Mouse (Mus musculus) cerebellum, adult 9-10 months (tissue): ENCODE measurements at regions not wholly inside any gene's neighbourhood (a gene's known extent, or its start where the extent isn't known, plus 50 kb on each side); places are given as distances from the start of the nearest gene placed in this dataset.

Source experiments
- DNase-seq: peaks from one replicate; pipeline ENCODE4 v3.0.0; 2022

DNA sequence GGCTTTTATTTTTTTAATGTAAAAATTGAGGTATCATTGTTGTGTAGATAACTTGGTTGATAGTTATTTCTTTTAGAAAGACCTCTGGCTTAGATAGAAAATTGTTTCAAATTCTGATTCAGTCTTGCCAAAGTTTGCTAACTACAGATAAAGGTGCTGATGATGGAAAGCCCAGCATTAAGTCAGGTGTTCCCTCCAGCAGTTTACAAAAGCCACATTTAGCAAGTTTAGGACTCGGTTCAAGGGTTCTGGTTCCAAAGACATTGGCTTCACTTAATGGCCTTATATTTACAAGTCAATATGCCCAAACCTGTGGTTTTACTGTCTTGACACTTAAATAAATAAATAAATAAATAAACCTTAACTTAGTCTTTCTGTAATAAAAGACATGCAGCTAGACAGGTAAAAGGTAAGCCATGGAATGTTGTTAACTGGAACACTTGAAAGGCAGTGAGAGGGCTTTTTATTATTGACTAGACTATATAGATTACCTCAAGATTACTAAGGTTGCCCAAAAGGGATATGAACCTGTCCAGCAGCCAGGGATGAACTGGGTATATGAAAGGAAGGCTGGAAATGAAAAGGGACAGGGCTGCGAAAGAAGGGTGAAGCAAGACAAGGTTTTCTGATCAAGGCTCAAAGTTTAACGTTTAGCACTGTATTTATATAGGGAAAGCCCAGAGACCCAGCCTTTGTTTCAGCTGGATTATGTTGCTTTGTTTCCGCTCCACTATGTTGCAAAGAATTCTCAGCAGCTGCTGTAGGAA is 1472.9 kb upstream of the Slc10a2 start:
- DNase-seq, result no peak

DNA sequence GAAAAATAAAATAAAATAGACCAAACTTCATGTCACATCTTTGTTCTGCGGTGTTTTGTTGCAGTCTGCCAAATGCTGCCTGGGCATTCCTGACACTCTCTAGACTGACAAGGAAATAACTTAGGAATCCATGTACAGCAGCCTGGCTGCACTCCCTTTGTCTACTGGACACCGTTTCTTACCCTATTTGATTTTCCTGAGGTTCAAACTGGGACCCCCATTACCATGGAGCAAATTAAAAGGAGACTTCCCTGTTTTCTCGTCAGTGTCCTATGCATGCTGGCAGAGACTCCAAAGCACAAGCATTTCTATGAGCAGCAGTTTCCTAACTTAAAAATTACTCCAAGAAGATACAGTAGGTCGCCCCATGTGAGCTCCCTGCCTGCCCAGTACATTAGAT is 1470.1 kb upstream of the Slc10a2 start:
- DNase-seq, result no peak

DNA sequence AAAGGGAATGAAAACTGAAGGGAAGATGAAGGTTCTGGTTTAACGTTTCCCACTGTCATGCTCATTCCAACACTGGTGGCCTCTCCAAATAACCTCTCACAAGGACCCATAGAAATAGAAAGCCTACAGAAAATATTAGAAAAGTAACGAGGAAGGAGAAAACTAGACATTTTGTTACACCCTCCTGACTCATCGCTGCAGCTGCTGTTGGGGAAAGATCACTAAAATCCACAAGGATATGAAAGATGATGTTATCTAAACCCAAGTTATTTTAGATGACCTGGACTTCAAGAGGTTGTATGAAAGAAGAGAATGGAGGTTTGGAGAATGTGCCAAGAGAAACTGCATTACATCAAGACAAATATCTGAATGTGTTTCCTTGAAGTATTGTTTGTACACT is 1468.3 kb upstream of the Slc10a2 start:
- DNase-seq, result no peak

DNA sequence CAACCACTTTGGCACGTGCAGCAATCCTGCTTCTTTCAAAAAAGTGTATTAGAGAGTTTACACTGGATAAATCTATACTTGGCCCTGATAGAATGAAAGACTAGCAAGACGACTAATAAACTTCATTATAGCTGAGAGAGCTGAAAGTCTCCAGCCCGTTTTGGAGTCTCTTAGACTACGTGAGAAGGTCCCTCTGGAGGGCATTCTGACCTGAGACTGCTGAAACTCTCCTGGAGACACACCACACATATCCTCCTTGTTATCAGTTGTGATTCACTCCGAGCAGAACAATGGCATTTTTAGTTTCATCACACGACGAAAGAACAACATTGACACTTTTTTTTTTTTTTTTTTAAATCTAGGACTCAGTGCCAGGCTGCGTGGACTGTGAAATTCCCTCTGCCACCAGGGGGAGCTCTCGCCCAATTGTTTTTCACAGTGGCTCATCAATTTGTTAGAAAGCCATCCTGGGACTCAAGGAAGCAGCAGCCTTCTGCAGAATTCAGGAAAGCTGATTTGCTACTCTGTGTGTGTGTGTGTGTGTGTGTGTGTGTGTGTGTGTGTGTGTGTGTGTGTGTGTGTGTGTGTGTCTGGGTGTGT is 1467.0 kb upstream of the Slc10a2 start:
- DNase-seq, result peak; percentile 20

DNA sequence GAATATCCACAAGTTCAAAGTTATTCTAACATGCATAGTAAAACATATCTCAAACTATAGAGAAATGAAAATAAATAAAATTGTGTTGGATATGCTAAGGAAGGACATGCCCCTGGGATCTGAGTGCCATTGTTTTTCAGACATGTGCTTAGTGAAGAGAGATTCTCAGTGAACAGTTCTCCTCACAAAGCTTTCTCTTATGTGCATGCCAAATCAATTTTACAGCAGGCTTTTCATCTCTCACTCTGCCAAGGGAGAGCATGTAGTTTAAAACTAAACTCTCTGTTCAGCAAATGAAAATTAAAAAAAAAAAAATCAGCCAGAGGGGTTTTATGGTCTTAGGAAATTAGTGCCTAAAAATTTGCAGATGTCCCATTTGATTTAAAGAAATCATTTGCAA is 1445.8 kb upstream of the Slc10a2 start:
- no peak for DNase-seq

DNA sequence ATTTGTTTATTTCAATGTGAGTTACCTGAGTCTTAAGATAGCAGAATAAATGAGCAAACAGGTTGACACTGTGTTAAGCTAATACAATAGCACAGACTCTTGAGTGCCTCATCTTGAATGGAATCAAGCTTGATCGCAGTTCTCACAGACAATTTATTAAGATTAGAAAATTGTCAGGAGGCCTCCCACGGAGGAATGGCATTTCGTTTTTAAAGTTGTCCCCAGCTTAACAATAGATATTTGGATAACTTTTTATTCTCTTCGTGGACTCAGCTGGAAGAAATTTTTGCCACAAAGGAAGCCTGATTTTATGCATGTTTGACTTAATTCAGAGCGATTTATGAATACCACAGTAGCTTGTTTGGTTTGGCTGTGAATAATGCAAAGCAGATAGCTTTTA is 1422.0 kb upstream of the Slc10a2 start:
- no peak for DNase-seq

DNA sequence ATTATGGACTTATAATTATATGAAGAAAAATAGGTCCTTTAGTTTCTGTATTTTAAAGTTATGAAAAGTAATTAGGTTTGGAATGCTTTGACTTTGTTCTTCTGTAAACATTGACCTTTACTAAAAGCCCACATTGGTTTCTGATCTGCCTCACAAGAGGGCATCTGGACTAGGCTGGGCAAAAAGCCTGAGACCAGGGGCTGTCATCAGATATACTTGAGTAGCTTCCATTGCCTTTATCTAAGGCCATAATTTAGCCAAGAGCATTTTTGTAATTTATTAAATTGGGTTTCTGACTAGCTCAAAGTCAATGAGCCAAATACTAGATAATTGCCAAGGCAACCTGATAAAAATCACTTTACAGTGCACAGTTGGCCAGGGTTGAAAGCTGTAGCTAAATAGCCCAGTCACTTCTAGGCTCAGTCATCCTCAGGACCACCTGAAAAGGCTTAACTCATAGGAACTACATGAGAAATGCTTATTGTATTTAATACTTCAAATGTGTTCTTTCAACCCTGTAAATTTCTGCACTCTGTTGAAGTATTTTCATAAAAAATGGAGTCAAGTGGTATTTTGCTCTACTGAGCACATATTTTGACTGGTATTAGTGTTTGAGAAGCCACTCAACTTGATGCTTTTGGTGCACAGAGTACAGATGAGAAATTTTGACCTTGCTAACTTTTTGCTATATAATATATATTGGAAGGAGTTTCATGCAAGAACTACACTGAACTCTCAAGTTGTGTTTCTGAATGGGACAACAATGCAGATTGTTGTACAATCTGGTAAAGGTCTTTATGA is 1410.9 kb upstream of the Slc10a2 start:
- no peak for DNase-seq

DNA sequence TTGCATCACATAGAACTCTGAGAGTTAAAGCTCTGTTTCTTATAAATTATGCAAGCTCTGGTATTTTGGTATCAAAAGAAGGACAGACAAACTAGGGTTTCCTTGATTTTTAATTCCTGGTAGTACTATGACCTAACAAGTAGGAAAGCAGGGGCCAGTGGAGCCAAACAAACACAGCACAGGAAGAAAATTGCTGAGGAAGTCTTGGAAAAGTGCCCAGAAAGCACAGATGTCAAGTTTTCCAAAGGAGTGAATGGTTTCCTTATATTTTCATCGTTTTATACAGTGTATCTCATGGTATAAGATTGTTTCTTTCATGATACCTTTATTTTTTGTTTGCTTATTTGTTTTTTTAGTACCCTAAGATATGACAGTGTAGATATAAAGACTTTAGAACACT is 1387.3 kb upstream of the Slc10a2 start:
- peak; percentile 2 for DNase-seq

DNA sequence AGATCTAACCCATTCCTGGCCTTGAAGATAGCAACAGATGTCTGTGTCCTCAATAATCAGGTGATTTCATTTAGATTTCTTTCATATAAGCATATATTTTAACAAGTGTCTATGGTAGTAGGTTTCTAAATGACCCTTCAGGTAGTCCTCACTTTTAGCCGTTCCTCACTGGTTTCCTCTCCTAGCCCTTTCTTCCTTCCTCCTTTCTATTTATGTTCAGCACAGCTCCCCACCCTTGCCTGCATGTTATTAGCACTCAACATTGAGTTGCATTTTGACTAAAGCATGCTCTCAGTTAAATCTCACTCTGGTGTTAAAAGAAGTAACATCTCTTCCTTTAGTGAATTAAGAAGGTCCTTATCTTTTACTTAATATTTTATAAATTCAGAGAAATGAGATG is 1376.8 kb upstream of the Slc10a2 start:
- DNase-seq, result no peak

DNA sequence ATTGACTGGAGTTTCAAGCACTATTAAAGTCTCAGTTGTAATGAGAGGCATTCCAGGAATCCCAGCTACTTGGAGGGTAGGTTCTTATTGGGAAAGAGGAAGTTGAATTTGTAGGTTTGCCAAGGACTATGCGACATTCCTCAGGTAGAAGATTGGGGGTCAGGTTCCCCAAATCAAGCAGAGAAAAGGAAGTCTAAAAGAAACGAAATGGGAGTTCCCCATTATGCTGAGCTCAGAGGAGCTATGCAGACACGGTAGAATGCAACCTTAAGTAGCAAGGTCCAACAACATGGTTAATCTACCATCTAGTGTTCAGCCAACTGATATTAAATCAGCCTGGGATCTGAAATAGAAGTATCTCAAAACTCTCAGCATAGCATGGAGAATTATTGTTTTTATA is 1365.9 kb upstream of the Slc10a2 start:
- no peak for DNase-seq

DNA sequence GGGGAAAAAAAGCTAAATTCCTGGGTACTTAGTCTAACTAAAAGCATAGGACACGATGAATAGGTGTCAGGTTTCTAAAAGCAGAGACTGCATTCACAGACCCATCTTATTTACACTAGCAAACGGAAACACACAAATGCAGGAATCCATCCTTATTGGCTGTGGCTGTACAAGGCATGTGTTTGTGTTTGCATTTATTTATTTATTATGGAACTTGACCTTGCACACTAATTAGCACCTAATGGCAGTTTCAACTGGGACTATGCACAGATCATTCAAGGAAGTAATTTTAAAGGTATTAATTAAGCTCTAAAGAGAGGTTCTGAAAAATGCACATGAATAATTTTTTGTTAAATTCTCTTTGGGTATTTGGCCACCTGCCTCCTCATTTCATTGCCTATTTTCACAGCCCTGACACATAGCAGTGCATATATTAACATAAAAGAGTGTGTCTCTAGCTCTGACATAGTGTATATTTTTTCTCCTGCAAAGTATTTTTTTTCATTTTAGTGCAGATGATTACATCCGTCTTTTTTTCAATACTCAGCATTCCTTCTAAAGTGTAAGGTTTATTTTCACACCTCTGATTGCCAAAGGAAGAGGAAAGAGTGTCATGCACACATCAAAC is 1351.5 kb upstream of the Slc10a2 start:
- no peak for DNase-seq

DNA sequence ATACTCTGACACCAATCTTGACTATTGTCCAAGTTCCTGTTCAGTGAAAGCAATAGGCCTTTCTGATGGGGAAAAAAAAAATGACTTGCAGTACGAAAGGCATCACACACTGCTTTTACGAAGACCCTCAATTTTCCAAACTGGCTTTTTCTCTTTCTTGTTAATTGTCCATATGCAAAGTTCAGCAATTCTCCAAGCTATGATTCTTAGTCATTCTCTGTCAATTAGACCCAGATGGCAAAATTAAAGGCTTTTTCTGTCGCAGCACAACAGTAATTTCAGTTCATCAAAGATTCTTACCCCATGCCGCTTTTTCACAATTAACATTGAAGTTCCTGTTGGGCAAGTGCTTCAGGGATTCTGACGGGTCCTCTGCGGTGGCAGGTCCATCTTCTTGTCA is 1343.2 kb upstream of the Slc10a2 start:
- DNase-seq, result no peak

DNA sequence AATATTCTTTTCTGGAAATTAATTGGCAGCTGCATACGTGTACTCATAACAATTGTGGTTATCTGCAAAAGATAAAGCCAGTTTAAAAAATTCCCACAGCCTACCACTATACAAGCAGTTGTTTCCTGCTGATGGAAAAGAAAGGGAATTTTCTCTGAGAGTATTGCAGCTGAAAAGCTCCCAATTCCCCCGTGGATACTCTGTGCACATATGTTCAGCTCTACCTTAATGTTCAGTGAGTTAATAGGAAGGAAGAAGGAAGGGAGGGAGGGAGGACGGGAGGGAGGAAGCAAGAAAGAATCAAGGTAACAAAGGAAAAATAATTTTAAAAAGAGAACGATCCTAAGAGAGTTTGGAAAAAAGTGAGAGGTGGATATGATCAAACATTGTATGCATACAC is 1333.9 kb upstream of the Slc10a2 start:
- no peak for DNase-seq
